Mouse (Mus musculus): ENCODE measurements around the gene Lamtor2. TPM values are rescaled to one million over a fixed set of nuclear protein-coding genes. Genes with fewer than 3 reads are reported as not detected.

Gene Lamtor2
- polyA plus RNA-seq, 1 experiment, result 136 TPM

- Histone ChIP-seq H3ac (ENCODE audit: control insufficient read depth, insufficient read length, low read depth) (no peak overlapping the region), H3K79me2 (ENCODE audit: control insufficient read depth, insufficient read depth) (no peaks in the 10 kb centered on the region), H3K79me3 (ENCODE audit: low read depth) (no peaks in the 10 kb centered on the region), H3K36me3 (ENCODE audit: control insufficient read depth, insufficient read depth) (peaks cover 16% of the 10 kb centered on the region), H3K4me3 (ENCODE audit: insufficient read depth, poor library complexity, severe bottlenecking) (no peak overlapping the region), H3K27me3 (ENCODE audit: control insufficient read depth, insufficient read depth, insufficient read length) (no peaks in the 10 kb centered on the region)
- no peak for TF ChIP-seq MYOD1 (IDR thresholded peaks at IDR 0.05; ENCODE audit: control insufficient read depth, insufficient read length, low read depth)
Observed at GRCm38 (mm10) chr3:88591950-88592731, 39.3 kb upstream of the Lamtor2 start.

- TF ChIP-seq CEBPB (IDR thresholded peaks at IDR 0.05; ENCODE audit: low read depth), result no peak
- TF ChIP-seq MYOG (IDR thresholded peaks at IDR 0.05; ENCODE audit: control insufficient read depth, extremely low read depth, insufficient read length), result no peak
- TF ChIP-seq MAX (IDR thresholded peaks at IDR 0.05), result no peak
- TF ChIP-seq FOSL1 (IDR thresholded peaks at IDR 0.05; ENCODE audit: insufficient read depth, low read length, poor library complexity, severe bottlenecking), result no peak
- no peak for TF ChIP-seq MYOD1 (IDR thresholded peaks at IDR 0.05; ENCODE audit: control insufficient read depth, insufficient read length, low read depth)
- TF ChIP-seq CTCF (IDR thresholded peaks at IDR 0.05; ENCODE audit: control insufficient read depth, insufficient read depth, insufficient read length), result no peak
- no peak for TF ChIP-seq USF1 (IDR thresholded peaks at IDR 0.05; ENCODE audit: low read depth)
- Histone ChIP-seq H3K27me3 (ENCODE audit: control insufficient read depth, insufficient read depth, insufficient read length) (no peaks in the 10 kb centered on the region), H3K4me3 (ENCODE audit: insufficient read depth, poor library complexity, severe bottlenecking) (no peak overlapping the region), H3ac (ENCODE audit: control insufficient read depth, insufficient read length, low read depth) (no peak overlapping the region), H3K79me3 (ENCODE audit: low read depth) (no peaks in the 10 kb centered on the region), H3K36me3 (ENCODE audit: control insufficient read depth, insufficient read depth) (peaks cover 27% of the 10 kb centered on the region), H3K79me2 (ENCODE audit: control insufficient read depth, insufficient read depth) (no peaks in the 10 kb centered on the region)
Observed at GRCm38 (mm10) chr3:88591044-88591443, 38.2 kb upstream of the Lamtor2 start.

GRCm38 (mm10) chr3:88590246-88590645, 37.4 kb upstream of the Lamtor2 start:
- H3K79me2 ChIP-seq (ENCODE audit: control insufficient read depth, insufficient read depth), result no peaks in the 10 kb centered on the region
- H3K4me3 ChIP-seq (ENCODE audit: insufficient read depth, poor library complexity, severe bottlenecking), result no peak overlapping the region
- H3K27me3 ChIP-seq (ENCODE audit: control insufficient read depth, insufficient read depth, insufficient read length), result no peaks in the 10 kb centered on the region
- H3K79me3 ChIP-seq (ENCODE audit: low read depth), result no peaks in the 10 kb centered on the region
- TF ChIP-seq FOSL1 (IDR thresholded peaks at IDR 0.05; ENCODE audit: insufficient read depth, low read length, poor library complexity, severe bottlenecking) (no peak), CEBPB (IDR thresholded peaks at IDR 0.05; ENCODE audit: low read depth) (no peak), MYOD1 (IDR thresholded peaks at IDR 0.05; ENCODE audit: control insufficient read depth, insufficient read length, low read depth) (no peak), MAX (IDR thresholded peaks at IDR 0.05) (no peak)
- no peak overlapping the region for H3ac ChIP-seq (ENCODE audit: control insufficient read depth, insufficient read length, low read depth)
- H3K36me3 ChIP-seq (ENCODE audit: control insufficient read depth, insufficient read depth), result peaks cover 31% of the 10 kb centered on the region

- peaks cover 43% of the 10 kb centered on the region for H3K36me3 ChIP-seq (ENCODE audit: control insufficient read depth, insufficient read depth)
- no peaks in the 10 kb centered on the region for H3K27me3 ChIP-seq (ENCODE audit: control insufficient read depth, insufficient read depth, insufficient read length)
Observed at GRCm38 (mm10) chr3:88586640-88587039, 33.8 kb upstream of the Lamtor2 start.

GRCm38 (mm10) chr3:88585769-88586168, 32.9 kb upstream of the Lamtor2 start:
- peaks cover 28% of the 10 kb centered on the region for H3K79me2 ChIP-seq (ENCODE audit: control insufficient read depth, insufficient read depth)
- peaks cover 51% of the 10 kb centered on the region for H3K36me3 ChIP-seq (ENCODE audit: control insufficient read depth, insufficient read depth)
- H3K79me3 ChIP-seq (ENCODE audit: low read depth), result peaks cover 11% of the 10 kb centered on the region
- TF ChIP-seq CTCF (IDR thresholded peaks at IDR 0.05; ENCODE audit: control insufficient read depth, insufficient read depth, insufficient read length) (no peak), FOSL1 (IDR thresholded peaks at IDR 0.05; ENCODE audit: insufficient read depth, low read length, poor library complexity, severe bottlenecking) (no peak), USF1 (IDR thresholded peaks at IDR 0.05; ENCODE audit: low read depth) (no peak), CEBPB (IDR thresholded peaks at IDR 0.05; ENCODE audit: low read depth) (no peak)
- H3K27me3 ChIP-seq (ENCODE audit: control insufficient read depth, insufficient read depth, insufficient read length), result no peaks in the 10 kb centered on the region
- no peak overlapping the region for H3K4me3 ChIP-seq (ENCODE audit: insufficient read depth, poor library complexity, severe bottlenecking)
- no peak overlapping the region for H3ac ChIP-seq (ENCODE audit: control insufficient read depth, insufficient read length, low read depth)

More at GRCm38 (mm10) chr3:88586640-88587039, 33.8 kb upstream of the Lamtor2 start:
- Histone ChIP-seq H3ac (ENCODE audit: control insufficient read depth, insufficient read length, low read depth) (no peak overlapping the region), H3K79me2 (ENCODE audit: control insufficient read depth, insufficient read depth) (peaks cover 19% of the 10 kb centered on the region), H3K79me3 (ENCODE audit: low read depth) (peaks cover 5% of the 10 kb centered on the region), H3K4me3 (ENCODE audit: insufficient read depth, poor library complexity, severe bottlenecking) (no peak overlapping the region)
- TF ChIP-seq MYOD1 (IDR thresholded peaks at IDR 0.05; ENCODE audit: control insufficient read depth, insufficient read length, low read depth) (no peak), USF1 (IDR thresholded peaks at IDR 0.05; ENCODE audit: low read depth) (no peak), MYOG (IDR thresholded peaks at IDR 0.05; ENCODE audit: control insufficient read depth, extremely low read depth, insufficient read length) (no peak), CTCF (IDR thresholded peaks at IDR 0.05; ENCODE audit: control insufficient read depth, insufficient read depth, insufficient read length) (no peak), FOSL1 (IDR thresholded peaks at IDR 0.05; ENCODE audit: insufficient read depth, low read length, poor library complexity, severe bottlenecking) (no peak), CEBPB (IDR thresholded peaks at IDR 0.05; ENCODE audit: low read depth) (no peak), MAX (IDR thresholded peaks at IDR 0.05) (no peak)

- Histone ChIP-seq H3ac (ENCODE audit: control insufficient read depth, insufficient read length, low read depth) (peak overlapping the region; percentile 79), H3K36me3 (ENCODE audit: control insufficient read depth, insufficient read depth) (peaks cover 19% of the 10 kb centered on the region), H3K79me3 (ENCODE audit: low read depth) (peaks cover 21% of the 10 kb centered on the region), H3K27me3 (ENCODE audit: control insufficient read depth, insufficient read depth, insufficient read length) (no peaks in the 10 kb centered on the region), H3K4me3 (ENCODE audit: insufficient read depth, poor library complexity, severe bottlenecking) (peak overlapping the region; percentile 84), H3K79me2 (ENCODE audit: control insufficient read depth, insufficient read depth) (peaks cover 41% of the 10 kb centered on the region)
- TF ChIP-seq USF1 (IDR thresholded peaks at IDR 0.05; ENCODE audit: low read depth) (no peak), CEBPB (IDR thresholded peaks at IDR 0.05; ENCODE audit: low read depth) (no peak), MYOD1 (IDR thresholded peaks at IDR 0.05; ENCODE audit: control insufficient read depth, insufficient read length, low read depth) (no peak), MYOG (IDR thresholded peaks at IDR 0.05; ENCODE audit: control insufficient read depth, extremely low read depth, insufficient read length) (no peak), MAX (IDR thresholded peaks at IDR 0.05) (no peak), FOSL1 (IDR thresholded peaks at IDR 0.05; ENCODE audit: insufficient read depth, low read length, poor library complexity, severe bottlenecking) (no peak), CTCF (IDR thresholded peaks at IDR 0.05; ENCODE audit: control insufficient read depth, insufficient read depth, insufficient read length) (no peak)
Observed at GRCm38 (mm10) chr3:88579454-88580117, 26.7 kb upstream of the Lamtor2 start.

All from C2C12 (cell line).